Mouse (Mus musculus) forebrain, embryonic 13.5 days (tissue): ENCODE data around the gene Pold4. TPM values are rescaled to one million over a fixed set of nuclear protein-coding genes. Genes with fewer than 3 reads are reported as not detected.
A peak's percentile ranks its signal among the peaks of the same experiment; 100 is the strongest.
"Not testable (repeated sequence)": the region's sequence is repeated elsewhere in the genome, so short reads cannot be mapped to it uniquely, and the experiment has no call there.

Source experiments
- ATAC-seq: fragments of 200-750 bp; cut with Nextera tagmentation; 2 replicates; pipeline ENCODE4 v1.8.0; 2017
- H3K27ac ChIP-seq: fragments of 300-500 bp; sonication (generic); 2 replicates; pipeline ENCODE4 v1.5.1; 2015; ENCODE audit warnings: inconsistent platforms, mild to moderate bottlenecking, moderate library complexity
- H3K27me3 ChIP-seq: fragments of 300-500 bp; sonication (generic); 2 replicates; pipeline ENCODE4 v1.6.1; 2015; ENCODE audit warnings: mild to moderate bottlenecking, inconsistent platforms
- H3K36me3 ChIP-seq: fragments of 300-500 bp; sonication (generic); 2 replicates; pipeline ENCODE4 v1.6.1; 2015; ENCODE audit warnings: mild to moderate bottlenecking, inconsistent platforms; ENCODE audit not compliant: poor library complexity, severe bottlenecking
- H3K4me1 ChIP-seq: fragments of 300-500 bp; sonication (generic); 2 replicates; pipeline ENCODE4 v1.6.1; 2015; ENCODE audit warnings: inconsistent platforms
- H3K4me2 ChIP-seq: fragments of 300-500 bp; sonication (generic); 2 replicates; pipeline ENCODE4 v1.6.1; 2015; ENCODE audit warnings: inconsistent platforms, mild to moderate bottlenecking, moderate library complexity
- H3K4me3 ChIP-seq: fragments of 300-500 bp; sonication (generic); 2 replicates; pipeline ENCODE4 v1.5.1; 2015; ENCODE audit warnings: mild to moderate bottlenecking, inconsistent platforms
- H3K9ac ChIP-seq: fragments of 300-500 bp; sonication (generic); 2 replicates; pipeline ENCODE4 v1.6.1; 2015; ENCODE audit warnings: mild to moderate bottlenecking, inconsistent platforms
- H3K9me3 ChIP-seq: fragments of 300-500 bp; sonication (generic); replicated peaks from 2 replicates; pipeline ENCODE4 v1.6.1; 2016; ENCODE audit warnings: inconsistent platforms
- WGBS: fragments of 180-500 bp; shearing (Covaris S2); methylation state at CpG from one replicate; pipeline ENCODE4 v1.1.7; 2015; 5-methylcytosine and 5-hydroxymethylcytosine counted together
- polyA plus RNA-seq: library from polyadenylated mRNA; unstranded; fragments of >200 nt; fragmentation: Nextera tagmentation; extraction: Ambion mirVana; gene quantifications from 2 replicates; pipeline ENCODE4 v1.2.1, GENCODE M21; 2015

The Pold4 gene
- polyA plus RNA-seq, 1 experiment from 2014 or later = 14.2 TPM

GRCm38 (mm10) chr19:4240247-4240668 lies 8.6 kb downstream of the Pold4 start:
- H3K36me3 ChIP-seq = no peaks in the 10 kb centered on the region
- no peaks in the 10 kb centered on the region for H3K9me3 ChIP-seq
- no peaks in the 10 kb centered on the region for H3K4me1 ChIP-seq
- H3K27ac ChIP-seq = no peak overlapping the region
- H3K27me3 ChIP-seq = no peaks in the 10 kb centered on the region
- ATAC-seq = no peak
- H3K9ac ChIP-seq = no peak overlapping the region
- no peak overlapping the region for H3K4me3 ChIP-seq
- WGBS = 75% methylated on average over 8 of the region's 8 CpGs
- no peak overlapping the region for H3K4me2 ChIP-seq

DNA sequence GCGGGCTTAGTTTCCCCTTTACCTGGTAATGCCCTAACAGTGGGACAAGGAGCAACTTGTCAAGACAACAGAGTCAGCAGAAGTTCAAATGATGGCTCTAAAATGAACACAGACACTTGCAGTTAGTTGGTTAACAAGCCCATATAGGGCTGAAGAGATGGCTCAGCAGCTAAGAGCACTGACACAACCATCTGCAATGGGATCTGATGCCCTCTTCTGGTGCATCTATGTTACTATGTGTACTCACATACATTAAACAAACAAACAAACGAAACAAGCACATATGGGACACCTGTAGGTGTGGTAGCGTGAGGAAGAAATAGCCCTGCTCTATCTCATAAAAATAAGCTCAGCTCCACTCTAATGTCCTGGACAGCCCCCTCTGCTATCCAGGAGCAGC lies 10.7 kb downstream of the Pold4 start:
- Histone ChIP-seq H3K27ac (no peak overlapping the region), H3K4me3 (no peak overlapping the region), H3K9ac (no peak overlapping the region), H3K4me1 (no peaks in the 10 kb centered on the region), H3K36me3 (no peaks in the 10 kb centered on the region), H3K9me3 (no peaks in the 10 kb centered on the region), H3K4me2 (no peak overlapping the region), H3K27me3 (no peaks in the 10 kb centered on the region)
- ATAC-seq = no peak
- 69% methylated on average over 3 of the region's 3 CpGs for WGBS

- no peak for ATAC-seq
- no peaks in the 10 kb centered on the region for H3K4me1 ChIP-seq
- no peaks in the 10 kb centered on the region for H3K27me3 ChIP-seq
- H3K4me3 ChIP-seq = no peak overlapping the region
- H3K27ac ChIP-seq = no peak overlapping the region
- 86% methylated on average over 6 of the region's 6 CpGs for WGBS
- H3K36me3 ChIP-seq = no peaks in the 10 kb centered on the region
- H3K4me2 ChIP-seq = no peak overlapping the region
- no peak overlapping the region for H3K9ac ChIP-seq
- H3K9me3 ChIP-seq = no peaks in the 10 kb centered on the region
Measured at GRCm38 (mm10) chr19:4244775-4245174, 13.1 kb downstream of the Pold4 start.

GRCm38 (mm10) chr19:4247010-4247409 lies 15.3 kb downstream of the Pold4 start:
- no peak overlapping the region for H3K4me2 ChIP-seq
- H3K27me3 ChIP-seq = no peaks in the 10 kb centered on the region
- H3K27ac ChIP-seq = no peak overlapping the region
- no peak overlapping the region for H3K4me3 ChIP-seq
- H3K9me3 ChIP-seq = no peaks in the 10 kb centered on the region
- H3K4me1 ChIP-seq = no peaks in the 10 kb centered on the region
- no peaks in the 10 kb centered on the region for H3K36me3 ChIP-seq
- 59% methylated on average over 1 of the region's 1 CpGs for WGBS
- no peak overlapping the region for H3K9ac ChIP-seq
- no peak for ATAC-seq

DNA sequence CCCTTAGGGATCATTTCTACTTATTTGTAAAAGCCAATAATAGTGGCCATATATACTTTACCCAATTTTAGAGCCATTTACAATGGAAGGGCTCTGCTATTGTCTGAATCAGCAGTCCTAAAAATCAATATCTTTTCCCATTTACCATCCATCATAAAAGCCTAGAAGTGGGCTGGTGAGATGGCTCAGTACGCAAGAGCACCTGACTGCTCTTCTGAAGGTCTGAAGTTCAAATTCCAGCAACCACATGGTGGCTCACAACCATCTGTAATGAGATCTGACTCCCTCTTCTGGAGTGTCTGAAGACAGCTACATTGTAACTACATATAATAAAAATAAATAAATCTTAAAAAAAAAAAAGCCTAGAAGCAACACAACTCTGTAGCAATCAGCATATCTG lies 17.0 kb downstream of the Pold4 start:
- WGBS = 79% methylated on average over 1 of the region's 1 CpGs
- H3K9ac ChIP-seq, H3K4me3 ChIP-seq, H3K27me3 ChIP-seq, H3K4me2 ChIP-seq, H3K36me3 ChIP-seq, H3K9me3 ChIP-seq, ATAC-seq, H3K4me1 ChIP-seq, H3K27ac ChIP-seq: not testable (repeated sequence)

GRCm38 (mm10) chr19:4254230-4254629 lies 22.5 kb downstream of the Pold4 start:
- Histone ChIP-seq H3K4me2 (no peak overlapping the region), H3K4me3 (no peak overlapping the region), H3K9ac (no peak overlapping the region), H3K36me3 (no peaks in the 10 kb centered on the region), H3K9me3 (no peaks in the 10 kb centered on the region), H3K27ac (no peak overlapping the region), H3K4me1 (peaks cover 12% of the 10 kb centered on the region; the same call in 1 of the 2 replicates), H3K27me3 (0 out of 2 replicates have a peak, but pooled peaks cover 5% of the 10 kb centered on the region)
- no peak for ATAC-seq
- WGBS = 90% methylated on average over 7 of the region's 7 CpGs

- no peaks in the 10 kb centered on the region for H3K9me3 ChIP-seq
- H3K4me1 ChIP-seq = peaks cover 12% of the 10 kb centered on the region; the same call in 1 of the 2 replicates
- 0 out of 2 replicates have a peak, but pooled peaks cover 5% of the 10 kb centered on the region for H3K27me3 ChIP-seq
- H3K36me3 ChIP-seq = no peaks in the 10 kb centered on the region
- 75% methylated on average over 11 of the region's 11 CpGs for WGBS
- ATAC-seq = no peak
- H3K4me2 ChIP-seq = no peak overlapping the region
- no peak overlapping the region for H3K9ac ChIP-seq
- no peak overlapping the region for H3K27ac ChIP-seq
- H3K4me3 ChIP-seq = no peak overlapping the region
Measured at GRCm38 (mm10) chr19:4255583-4256162, 24.0 kb downstream of the Pold4 start.

DNA sequence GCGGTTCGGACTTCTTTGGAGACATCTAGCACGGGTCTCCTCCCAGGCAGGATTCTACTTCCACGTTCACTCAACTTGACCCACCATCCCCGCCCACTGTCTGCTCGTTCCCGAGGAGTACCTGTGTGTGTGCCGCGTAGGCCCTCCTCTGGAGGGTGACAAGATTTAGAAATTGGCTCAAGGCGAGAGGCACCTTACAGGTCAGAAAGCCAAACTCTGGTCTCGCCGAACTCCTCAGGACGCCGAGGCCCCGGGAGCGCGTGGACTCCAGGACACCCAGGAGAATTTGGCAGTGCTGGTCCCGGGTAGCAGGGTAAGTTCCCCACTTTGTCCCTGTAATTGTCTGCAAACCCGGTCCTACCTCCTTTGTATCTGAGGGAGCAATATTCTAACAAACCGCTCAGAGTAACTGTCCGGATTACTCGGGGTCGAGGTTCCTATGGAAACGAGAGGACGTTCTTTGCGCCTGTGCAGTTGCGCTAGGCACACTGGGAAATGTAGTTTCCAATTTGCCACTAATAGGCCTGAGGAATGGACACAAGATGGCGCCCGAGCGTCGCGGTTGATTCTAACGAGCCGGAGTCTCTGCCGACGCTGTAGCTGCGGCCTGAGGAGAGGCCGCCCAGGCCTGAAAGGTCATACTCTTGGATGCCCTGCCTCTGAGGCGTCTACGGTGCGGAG lies 25.7 kb downstream of the Pold4 start:
- Histone ChIP-seq H3K4me3 (peak overlapping the region; percentile 66), H3K9ac (peak overlapping the region; percentile 72), H3K4me1 (peaks cover 12% of the 10 kb centered on the region; the same call in 1 of the 2 replicates), H3K9me3 (no peaks in the 10 kb centered on the region), H3K36me3 (no peaks in the 10 kb centered on the region), H3K27ac (0 out of 2 replicates have a peak overlapping the region, but pooled peaks have one; percentile 22), H3K27me3 (0 out of 2 replicates have a peak, but pooled peaks cover 5% of the 10 kb centered on the region), H3K4me2 (peak overlapping the region; percentile 92)
- under 1% methylated on average over 41 of the region's 41 CpGs for WGBS
- ATAC-seq = peak; percentile 94

DNA sequence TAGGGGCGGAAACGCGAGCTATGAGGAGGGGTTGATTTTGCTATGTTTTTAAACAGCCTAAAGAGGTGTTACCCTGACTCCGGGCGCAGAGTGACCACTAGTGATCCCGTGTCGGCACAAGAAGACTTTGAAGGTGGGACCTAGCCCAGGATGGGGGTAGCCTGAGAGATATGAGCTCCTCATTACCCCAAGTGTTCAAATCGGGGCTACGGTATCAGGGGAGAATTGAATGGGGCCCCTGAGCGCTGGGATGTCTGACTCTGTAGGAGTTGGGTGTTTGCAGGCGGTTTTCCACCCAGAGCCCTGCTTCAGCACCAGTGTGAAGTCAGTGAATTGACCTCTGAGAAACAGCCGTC lies 26.2 kb downstream of the Pold4 start:
- H3K4me1 ChIP-seq = peaks cover 12% of the 10 kb centered on the region; the same call in 1 of the 2 replicates
- peak overlapping the region; percentile 51 for H3K9ac ChIP-seq
- H3K27me3 ChIP-seq = 0 out of 2 replicates have a peak, but pooled peaks cover 5% of the 10 kb centered on the region
- no peak overlapping the region for H3K27ac ChIP-seq
- ATAC-seq = peak; percentile 45; the same call in 1 of the 2 replicates
- H3K4me3 ChIP-seq = peak overlapping the region; percentile 66
- no peaks in the 10 kb centered on the region for H3K36me3 ChIP-seq
- H3K4me2 ChIP-seq = peak overlapping the region; percentile 92
- H3K9me3 ChIP-seq = no peaks in the 10 kb centered on the region
- WGBS = 19% methylated on average over 12 of the region's 12 CpGs

GRCm38 (mm10) chr19:4261038-4261698 lies 29.5 kb downstream of the Pold4 start:
- H3K27ac ChIP-seq = no peak overlapping the region
- H3K27me3 ChIP-seq = no peaks in the 10 kb centered on the region
- peak overlapping the region; percentile 16; the same call in 1 of the 2 replicates for H3K9ac ChIP-seq
- no peak for ATAC-seq
- 59% methylated on average over 8 of the region's 8 CpGs for WGBS
- no peak overlapping the region for H3K4me3 ChIP-seq
- H3K4me2 ChIP-seq = no peak overlapping the region
- peaks cover 12% of the 10 kb centered on the region; the same call in 1 of the 2 replicates for H3K4me1 ChIP-seq
- H3K9me3 ChIP-seq = no peaks in the 10 kb centered on the region
- H3K36me3 ChIP-seq = no peaks in the 10 kb centered on the region

DNA sequence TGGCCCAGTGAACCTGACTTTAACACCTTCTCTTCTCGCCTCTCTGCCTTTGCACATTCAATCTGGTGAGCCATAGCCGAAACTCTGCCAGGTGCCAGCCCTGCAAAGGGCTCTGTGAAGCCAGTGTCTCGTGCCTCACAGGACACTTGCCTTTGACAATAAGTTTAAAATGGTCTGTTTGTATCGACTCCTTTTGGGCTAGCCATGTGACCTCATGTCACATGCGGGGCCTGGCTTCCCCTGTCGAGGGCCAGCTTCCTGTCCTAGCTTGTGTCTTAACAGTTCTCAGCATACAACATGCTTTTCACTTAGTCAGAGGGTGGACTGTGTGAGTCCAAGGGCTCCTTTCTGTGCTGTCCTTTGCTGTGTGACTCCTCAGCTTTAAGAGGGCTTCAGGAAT lies 31.1 kb downstream of the Pold4 start:
- no peak for ATAC-seq
- 78% methylated on average over 6 of the region's 6 CpGs for WGBS
- H3K36me3 ChIP-seq = no peaks in the 10 kb centered on the region

DNA sequence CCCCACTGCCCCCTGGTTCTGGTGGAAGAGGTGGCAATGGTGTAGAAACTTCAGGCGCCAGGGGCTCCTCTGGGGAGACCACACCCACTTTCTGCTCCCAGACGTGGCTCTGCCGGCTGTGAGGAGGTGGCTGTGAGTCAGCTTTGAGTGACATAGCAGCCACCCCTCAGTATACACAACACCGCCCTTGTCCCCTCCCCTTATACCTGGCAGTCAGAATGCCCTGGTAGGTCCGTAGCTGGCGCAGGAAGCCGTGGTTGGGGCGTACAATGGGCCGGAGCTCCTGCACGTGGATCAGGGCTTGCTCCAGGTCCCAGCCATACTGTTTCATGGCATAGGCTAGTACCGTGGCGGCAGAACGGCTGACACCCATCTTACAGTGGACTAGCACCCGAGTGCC lies 32.0 kb downstream of the Pold4 start:
- Histone ChIP-seq H3K4me2 (no peak overlapping the region), H3K27me3 (peaks cover 15% of the 10 kb centered on the region), H3K4me3 (no peak overlapping the region), H3K27ac (no peak overlapping the region), H3K4me1 (0 out of 2 replicates have a peak, but pooled peaks cover under 1% of the 10 kb centered on the region), H3K9ac (no peak overlapping the region), H3K9me3 (no peaks in the 10 kb centered on the region), H3K36me3 (no peaks in the 10 kb centered on the region)
- no peak for ATAC-seq
- 67% methylated on average over 14 of the region's 14 CpGs for WGBS

More for the DNA sequence above, 31.1 kb downstream of the Pold4 start:
- H3K27me3 ChIP-seq = peaks cover 6% of the 10 kb centered on the region; the same call in 1 of the 2 replicates
- no peaks in the 10 kb centered on the region for H3K9me3 ChIP-seq
- no peak overlapping the region for H3K4me2 ChIP-seq
- no peak overlapping the region for H3K9ac ChIP-seq
- H3K4me3 ChIP-seq = no peak overlapping the region
- H3K4me1 ChIP-seq = peaks cover 4% of the 10 kb centered on the region; the same call in 1 of the 2 replicates
- H3K27ac ChIP-seq = no peak overlapping the region
